Mouse (Mus musculus) bone marrow, adult 2 months (tissue): Measurements from ENCODE around the gene Mtmr3. TPM values are rescaled to one million over a fixed set of nuclear protein-coding genes. Genes with fewer than 3 reads are reported as not detected.
A peak's percentile ranks its signal among the peaks of the same experiment; 100 is the strongest.

Source experiments
- H3K27ac ChIP-seq: fragments of 200-500 bp; 2 replicates; pipeline ENCODE4 v1.5.1; 2012; ENCODE audit warnings: low read depth, mild to moderate bottlenecking, control low read depth, inconsistent platforms, low read length; ENCODE audit not compliant: control insufficient read depth, poor library complexity, insufficient read depth
- H3K4me1 ChIP-seq: fragments of 200-500 bp; 2 replicates; pipeline ENCODE4 v1.6.1; 2011; ENCODE audit warnings: low read length; ENCODE audit not compliant: control insufficient read depth, insufficient read depth
- H3K4me3 ChIP-seq: fragments of 200-500 bp; replicated peaks from 2 replicates; pipeline ENCODE3; 2011; ENCODE audit warnings: mild to moderate bottlenecking, low read depth, low read length, control low read depth; ENCODE audit not compliant: control insufficient read depth
- CTCF ChIP-seq: fragments of 200-500 bp; IDR thresholded peaks from 2 replicates; pipeline ENCODE4 v1.5.1; 2011; ENCODE audit warnings: low read length, control low read depth; ENCODE audit not compliant: control insufficient read depth, insufficient read depth
- POLR2A ChIP-seq: fragments of 200-500 bp; IDR thresholded peaks from 2 replicates; pipeline ENCODE4 v1.6.1; 2011; ENCODE audit warnings: low read depth, mild to moderate bottlenecking, control low read depth, low read length, borderline replicate concordance; ENCODE audit not compliant: control insufficient read depth
- WGBS: fragments of 180-500 bp; shearing (Covaris S2); methylation state at CpG from one replicate; pipeline ENCODE4 v1.1.7; 2018; 5-methylcytosine and 5-hydroxymethylcytosine counted together
- polyA plus RNA-seq: library from polyadenylated mRNA; stranded (reverse); fragments of >200 nt; gene quantifications from 2 replicates; pipeline ENCODE4 v1.2.4, GENCODE M21; 2011; ENCODE audit warnings: low replicate concordance; ENCODE audit not compliant: missing spikeins, insufficient read depth, insufficient read length

Mtmr3 gene
- polyA plus RNA-seq, 1 experiment = 49.6 TPM

DNA sequence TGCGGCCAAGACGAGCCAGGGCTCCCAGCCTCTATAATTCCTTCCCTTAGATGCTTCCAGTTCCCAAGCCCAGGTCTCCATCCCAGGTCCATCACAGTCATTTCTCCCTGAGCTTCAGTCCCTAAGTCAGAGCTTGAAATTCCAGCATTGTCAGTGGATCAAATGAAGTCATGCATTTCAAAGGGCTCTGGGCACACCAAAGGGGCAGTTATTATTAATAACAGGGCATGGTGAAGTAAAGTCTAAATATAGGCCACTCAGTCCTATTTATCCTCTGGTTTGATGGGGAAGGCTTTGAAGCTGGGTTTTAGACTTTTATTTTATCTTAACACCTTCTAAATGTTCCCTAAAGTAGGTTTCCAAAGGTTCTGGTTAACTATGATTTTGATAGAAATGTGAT is 17.2 kb upstream of the Mtmr3 start:
- WGBS = 84% methylated on average over 2 of the region's 2 CpGs
- TF ChIP-seq POLR2A (no peak), CTCF (no peak)
- Histone ChIP-seq H3K4me3 (no peak overlapping the region), H3K4me1 (no peaks in the 10 kb centered on the region; the same call in 1 of the 2 replicates), H3K27ac (no peak overlapping the region)

DNA sequence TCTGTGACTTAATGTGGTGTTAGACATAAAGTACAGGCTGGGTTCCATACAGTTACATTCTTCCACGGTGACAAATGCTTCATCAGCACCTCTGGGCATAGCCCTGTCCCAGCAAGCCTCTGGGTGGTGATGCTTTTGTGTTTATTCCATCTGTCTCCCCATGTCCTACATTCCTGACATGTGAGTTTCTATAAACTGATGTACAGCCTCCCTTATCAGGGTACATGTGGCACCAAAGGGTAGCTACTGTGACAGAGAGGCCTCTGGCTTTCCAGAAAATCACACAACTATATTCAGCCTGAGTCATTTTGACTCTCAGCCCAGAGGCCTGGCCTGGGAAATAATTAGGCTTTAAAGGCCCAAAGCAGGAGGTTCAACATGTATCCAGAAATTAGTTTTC is 11.9 kb upstream of the Mtmr3 start:
- WGBS = 84% methylated on average over 1 of the region's 1 CpGs
- peaks cover 1% of the 10 kb centered on the region; the same call in 1 of the 2 replicates for H3K4me1 ChIP-seq
- TF ChIP-seq CTCF = no peak
- TF ChIP-seq POLR2A = no peak
- no peak overlapping the region for H3K27ac ChIP-seq
- no peak overlapping the region for H3K4me3 ChIP-seq

DNA sequence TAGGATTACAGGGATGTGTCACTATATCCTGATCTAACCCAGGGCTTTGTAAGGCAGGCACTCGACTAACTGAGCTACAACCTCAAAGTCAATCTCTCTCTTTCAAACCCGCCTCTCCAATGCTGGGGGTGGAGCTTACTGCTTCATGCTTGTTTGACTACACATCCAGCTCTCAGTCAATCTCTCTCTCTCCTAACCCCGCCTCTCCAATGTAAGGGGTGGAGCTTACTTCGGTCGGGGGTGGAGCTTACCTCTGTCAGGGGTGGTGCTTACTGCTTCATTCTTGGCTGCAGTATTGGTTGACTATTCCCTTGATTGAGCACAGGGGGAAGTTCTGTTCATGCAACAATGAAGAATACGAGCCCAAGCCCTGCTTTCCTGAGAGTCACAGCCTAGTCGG is 10.8 kb upstream of the Mtmr3 start:
- TF ChIP-seq CTCF (no peak), POLR2A (no peak)
- Histone ChIP-seq H3K27ac (no peak overlapping the region), H3K4me3 (no peak overlapping the region), H3K4me1 (peaks cover 1% of the 10 kb centered on the region; the same call in 1 of the 2 replicates)
- 27% methylated on average over 7 of the region's 7 CpGs for WGBS

DNA sequence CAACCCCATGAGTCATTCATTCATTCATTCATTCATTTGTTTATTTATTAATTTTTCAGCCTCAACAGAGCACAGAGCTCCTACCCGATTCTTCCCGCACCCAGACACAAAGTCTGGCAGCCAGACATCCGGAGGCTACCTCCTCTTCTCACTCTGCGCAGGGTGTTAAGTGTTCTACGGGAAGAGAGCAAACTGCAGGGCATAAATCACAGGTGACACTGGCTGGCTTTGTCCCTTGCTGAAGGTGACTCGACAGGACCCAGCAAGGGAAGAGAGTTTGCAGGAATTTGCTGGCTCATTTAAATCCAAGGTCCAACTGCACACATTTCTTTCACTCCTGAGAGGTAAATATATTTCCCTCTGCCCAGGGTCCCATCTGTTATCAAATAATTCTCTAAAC is 9.8 kb upstream of the Mtmr3 start:
- Histone ChIP-seq H3K27ac (no peak overlapping the region), H3K4me1 (peaks cover 1% of the 10 kb centered on the region; the same call in 1 of the 2 replicates), H3K4me3 (no peak overlapping the region)
- 25% methylated on average over 6 of the region's 6 CpGs for WGBS
- TF ChIP-seq POLR2A = no peak
- TF ChIP-seq CTCF = no peak

DNA sequence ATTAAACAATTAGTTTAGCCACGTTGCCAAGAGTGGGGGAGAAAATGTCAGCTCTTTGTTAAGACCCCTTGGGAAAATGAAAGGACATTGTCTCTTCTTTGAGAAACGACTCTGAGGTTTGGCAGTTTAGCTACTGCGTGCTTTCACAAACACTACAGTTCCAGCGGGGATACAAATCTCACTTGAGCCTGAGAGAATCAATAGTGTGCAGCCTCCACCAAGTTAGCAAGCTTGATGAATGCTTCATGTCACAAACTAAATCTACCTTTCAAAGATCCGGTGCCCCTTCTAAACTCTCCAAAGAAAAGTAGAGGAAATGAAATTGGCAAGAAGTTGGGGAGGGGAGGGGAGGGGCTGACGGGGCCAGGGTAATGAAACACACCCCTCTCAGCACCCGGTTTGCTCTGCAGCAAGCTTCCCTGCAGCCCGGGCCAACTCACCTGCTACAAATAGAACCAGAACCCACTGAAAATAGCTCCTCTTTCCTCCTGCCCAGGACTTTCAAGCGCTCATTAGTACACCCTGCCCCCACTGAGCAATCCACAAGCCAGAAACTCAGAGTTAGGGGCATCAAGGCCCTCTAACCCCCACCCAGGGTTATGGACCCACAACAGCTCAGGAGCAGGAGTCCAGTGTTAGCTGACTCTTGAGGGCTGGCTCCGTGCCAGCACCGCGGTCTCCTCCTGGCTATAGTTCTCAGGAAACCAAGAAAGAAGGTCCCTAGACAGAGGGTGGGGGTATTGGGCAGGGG is 8.2 kb upstream of the Mtmr3 start:
- H3K4me3 ChIP-seq = no peak overlapping the region
- H3K4me1 ChIP-seq = peaks cover 1% of the 10 kb centered on the region; the same call in 1 of the 2 replicates
- WGBS = 2% methylated on average over 12 of the region's 12 CpGs
- H3K27ac ChIP-seq = no peak overlapping the region
- TF ChIP-seq CTCF = no peak
- TF ChIP-seq POLR2A = no peak

DNA sequence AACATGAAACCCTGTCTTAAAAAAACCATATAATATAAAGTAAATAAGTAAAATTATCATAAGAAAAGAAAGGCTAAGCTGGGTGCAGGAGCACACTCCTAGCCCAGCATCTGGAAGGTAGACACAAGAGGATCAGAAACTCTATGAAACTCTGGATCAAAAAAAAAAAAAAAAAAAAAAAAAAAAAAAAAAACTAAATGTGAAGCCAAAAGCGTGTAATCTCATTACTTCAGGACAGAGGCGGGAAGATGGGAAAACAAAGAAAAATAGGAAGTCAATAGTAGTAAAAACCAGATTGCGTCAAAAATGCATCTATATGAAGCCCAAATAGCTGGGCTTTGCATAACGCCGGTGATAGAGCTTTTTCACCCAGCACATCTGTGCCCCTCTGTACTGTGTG is 7.2 kb upstream of the Mtmr3 start:
- 57% methylated on average over 5 of the region's 5 CpGs for WGBS
- H3K4me3 ChIP-seq = no peak overlapping the region
- no peak for TF ChIP-seq POLR2A
- no peak for TF ChIP-seq CTCF
- peaks cover 1% of the 10 kb centered on the region; the same call in 1 of the 2 replicates for H3K4me1 ChIP-seq
- no peak overlapping the region for H3K27ac ChIP-seq

DNA sequence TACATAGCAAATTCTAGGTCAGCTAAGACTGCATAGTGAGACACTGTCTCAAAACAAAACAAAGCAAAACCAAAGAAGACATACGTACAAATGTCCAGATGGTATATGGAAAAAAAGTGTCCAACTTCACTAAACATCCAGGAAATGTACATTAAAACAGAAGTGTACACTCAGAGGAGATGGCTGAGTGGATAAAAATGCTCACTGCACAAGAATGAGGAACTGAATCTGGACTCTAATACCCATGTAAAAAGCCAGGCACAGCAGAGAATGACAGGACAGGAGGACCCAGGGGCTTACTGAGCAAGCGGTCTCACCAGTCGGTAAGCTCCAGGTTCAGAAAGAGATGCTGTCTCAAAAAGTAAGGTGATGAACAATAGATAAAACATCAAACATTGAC is 5.3 kb upstream of the Mtmr3 start:
- Histone ChIP-seq H3K27ac (peak overlapping the region; percentile 32; the same call in 1 of the 2 replicates), H3K4me3 (no peak overlapping the region), H3K4me1 (peaks cover 1% of the 10 kb centered on the region; the same call in 1 of the 2 replicates)
- TF ChIP-seq CTCF = no peak
- no peak for TF ChIP-seq POLR2A
- 22% methylated on average over 3 of the region's 3 CpGs for WGBS

DNA sequence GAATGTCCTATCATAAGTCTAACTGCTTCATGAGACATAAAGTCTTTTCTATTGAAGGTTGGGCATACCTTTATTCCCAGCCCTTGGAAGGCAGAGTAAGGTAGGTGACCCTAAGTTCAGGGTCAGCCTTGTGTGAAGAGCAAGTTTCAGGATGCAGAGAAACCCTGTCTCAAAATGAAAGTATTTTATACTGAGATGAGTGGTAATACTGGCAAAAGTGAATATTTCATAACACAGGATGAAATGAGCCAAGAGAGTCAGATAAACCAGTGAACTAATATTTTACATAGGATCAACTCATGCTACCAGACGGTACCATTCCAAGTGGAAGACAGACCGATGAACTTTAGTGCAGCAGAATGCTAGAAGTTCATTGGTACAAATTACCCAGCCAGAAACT is 3.7 kb upstream of the Mtmr3 start:
- H3K4me1 ChIP-seq = peaks cover 1% of the 10 kb centered on the region; the same call in 1 of the 2 replicates
- no peak overlapping the region for H3K27ac ChIP-seq
- WGBS = 43% methylated on average over 2 of the region's 2 CpGs
- TF ChIP-seq CTCF (no peak), POLR2A (no peak)
- no peak overlapping the region for H3K4me3 ChIP-seq
